Mouse (Mus musculus) lung, postnatal 0 days (tissue): ENCODE results near the gene Efcc1.

Experiments
- CTCF ChIP-seq: IDR thresholded peaks from 2 replicates; pipeline ENCODE4 v1.5.1; 2016; ENCODE audit warnings: antibody characterized with exemption, mild to moderate bottlenecking
- EP300 ChIP-seq: IDR thresholded peaks from 2 replicates; pipeline ENCODE4 v1.6.1; 2016; ENCODE audit warnings: antibody characterized with exemption, mild to moderate bottlenecking, control low read depth

DNA sequence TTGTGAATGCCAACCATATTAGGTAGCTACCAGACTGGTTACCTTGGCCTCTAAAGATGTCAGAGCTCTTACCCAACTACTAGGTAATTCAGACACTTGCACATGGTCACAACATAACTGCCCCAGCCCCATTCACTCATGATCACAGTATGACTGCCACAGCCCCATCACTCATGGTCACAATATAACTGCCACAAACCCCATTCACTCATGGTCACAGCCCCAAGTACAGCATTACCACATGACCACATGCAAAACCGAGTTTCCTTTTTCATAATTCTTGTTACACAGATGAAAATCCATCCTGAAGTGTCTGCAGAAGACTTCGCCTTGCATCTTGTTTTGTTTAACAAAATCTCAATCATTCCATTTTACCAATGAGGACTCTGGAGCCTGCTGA, 17.4 kb downstream of the Efcc1 start:
- TF ChIP-seq EP300 (no peak), CTCF (no peak)
